Mouse (Mus musculus): ENCODE results near the gene Mad1l1. TPM values are rescaled to one million over a fixed set of nuclear protein-coding genes. Genes with fewer than 3 reads are reported as not detected.
"Not testable (repeated sequence)": the region's sequence is repeated elsewhere in the genome, so short reads cannot be mapped to it uniquely, and the experiment has no call there.

Gene Mad1l1
- 11.2 and 11.8 TPM in 2 replicates for total RNA-seq (2015)
- 63.1 and 65.3 TPM in 2 replicates for total RNA-seq (2017)

GRCm38 (mm10) chr5:140321042-140321755 is at the start of gene Mad1l1, which contains the start of gene Nudt1:
Mad1l1 (minus strand) TSS chr5:140321552.
Nudt1 (plus strand) TSS chr5:140321656.
- ATAC-seq (replicated peaks; ENCODE audit: poor library complexity), result peak; percentile 88

DNA sequence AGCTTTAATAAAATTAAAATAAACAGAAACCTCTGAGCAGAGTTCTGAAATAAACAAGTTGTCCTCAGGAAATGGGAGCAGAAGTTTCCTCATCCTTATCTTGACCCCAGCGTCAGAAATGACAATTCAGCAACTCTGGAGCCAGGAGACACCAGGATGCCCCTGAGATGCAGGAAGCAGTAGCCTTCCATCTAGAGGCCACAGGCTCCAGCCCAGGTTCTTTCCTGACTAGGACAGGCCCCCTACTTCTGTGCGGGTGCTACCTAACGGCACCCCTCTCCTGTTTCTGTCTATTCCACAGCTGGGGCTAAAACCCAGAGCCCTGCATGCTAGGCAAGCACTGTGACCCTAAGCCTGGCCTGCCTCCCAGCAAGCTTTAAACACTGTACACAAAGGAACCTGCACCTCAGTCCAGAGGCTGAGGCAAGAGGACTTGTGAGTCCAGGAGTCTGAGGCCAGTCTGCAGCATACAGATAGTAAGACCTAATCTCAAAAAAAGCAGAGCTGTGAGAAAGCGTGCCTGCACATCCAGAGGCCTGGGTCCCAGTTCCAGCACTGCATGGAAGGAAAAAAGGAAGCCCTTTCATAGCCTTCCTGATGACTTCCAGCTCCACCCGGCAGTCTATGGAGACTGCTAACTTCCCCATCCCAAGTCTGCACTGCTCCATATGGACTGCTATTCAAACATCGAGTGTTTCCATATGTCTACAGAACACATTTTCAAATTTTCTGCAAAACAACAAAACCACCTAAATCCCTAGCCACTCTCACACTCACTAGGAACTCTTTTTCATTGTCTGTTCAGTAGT is 49.3 kb upstream of the Mad1l1 start:
- peak; percentile 37; the same call in 1 of the 2 replicates for ATAC-seq (replicated peaks; ENCODE audit: poor library complexity)

GRCm38 (mm10) chr5:140369466-140369865 is 48.1 kb upstream of the Mad1l1 start:
- ATAC-seq (replicated peaks; ENCODE audit: poor library complexity), result no peak

DNA sequence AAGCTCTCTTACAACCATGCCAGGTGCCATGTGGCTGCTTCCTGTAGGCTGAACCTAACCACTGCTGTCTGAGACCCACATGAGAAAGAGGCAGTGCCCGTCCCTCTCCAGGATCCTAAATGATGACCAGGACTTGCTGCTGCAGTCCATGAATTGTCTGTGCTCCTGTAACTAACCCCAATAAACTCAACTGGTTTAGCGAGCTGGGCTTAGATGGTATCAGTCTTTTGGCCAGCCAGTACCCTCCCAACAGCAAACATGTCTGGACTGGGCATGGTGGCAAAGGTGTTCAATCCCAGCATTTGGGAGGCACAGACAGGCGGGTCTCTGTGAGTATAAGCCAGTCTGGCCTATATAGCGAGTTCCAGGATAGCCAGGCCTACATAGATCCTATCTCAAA is 47.6 kb upstream of the Mad1l1 start:
- ATAC-seq (replicated peaks; ENCODE audit: poor library complexity), result no peak

- not testable (repeated sequence) for ATAC-seq (replicated peaks; ENCODE audit: poor library complexity)
These were observed 46.8 kb upstream of the Mad1l1 start for GRCm38 (mm10) chr5:140368126-140368525.

- no peak for ATAC-seq (replicated peaks; ENCODE audit: poor library complexity)
These were observed 43.1 kb upstream of the Mad1l1 start for GRCm38 (mm10) chr5:140364415-140364814.

DNA sequence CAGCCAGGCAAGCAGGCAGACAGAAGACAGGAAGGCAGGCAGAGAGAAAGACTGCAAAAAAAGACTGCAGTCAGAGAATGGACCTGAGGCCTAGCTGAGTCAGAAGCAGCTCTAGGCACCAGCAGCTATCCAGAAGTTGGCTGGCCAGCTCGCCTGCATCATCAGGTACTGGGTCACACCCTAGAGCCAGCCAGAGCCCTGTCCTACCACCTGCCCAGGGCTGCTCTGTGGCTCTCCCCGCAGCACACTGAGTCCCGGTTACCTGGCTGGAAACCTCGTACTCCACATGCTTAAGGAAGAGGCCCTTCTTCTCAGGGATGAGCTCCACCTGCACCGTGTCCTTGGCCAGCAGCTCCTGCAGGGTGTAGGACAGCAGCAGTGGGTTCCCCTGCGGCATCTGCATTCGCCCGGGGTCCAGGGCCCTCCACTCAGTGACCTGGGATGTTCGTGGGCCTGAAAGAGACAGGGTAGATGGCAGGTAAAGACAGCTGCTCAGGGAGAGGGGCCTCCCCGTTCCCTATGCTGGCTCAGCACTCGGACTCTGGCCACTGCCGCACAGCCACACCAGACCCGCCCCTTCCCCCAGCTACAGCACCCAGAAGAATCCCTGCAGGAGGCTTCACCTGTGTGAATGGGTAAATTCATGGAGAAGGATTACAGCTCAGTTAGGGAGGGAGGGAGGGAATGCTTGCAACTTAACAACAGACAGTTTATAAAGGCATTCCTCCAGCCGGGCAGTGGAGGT is 38.8 kb upstream of the Mad1l1 start:
- no peak for ATAC-seq (replicated peaks; ENCODE audit: poor library complexity)

DNA sequence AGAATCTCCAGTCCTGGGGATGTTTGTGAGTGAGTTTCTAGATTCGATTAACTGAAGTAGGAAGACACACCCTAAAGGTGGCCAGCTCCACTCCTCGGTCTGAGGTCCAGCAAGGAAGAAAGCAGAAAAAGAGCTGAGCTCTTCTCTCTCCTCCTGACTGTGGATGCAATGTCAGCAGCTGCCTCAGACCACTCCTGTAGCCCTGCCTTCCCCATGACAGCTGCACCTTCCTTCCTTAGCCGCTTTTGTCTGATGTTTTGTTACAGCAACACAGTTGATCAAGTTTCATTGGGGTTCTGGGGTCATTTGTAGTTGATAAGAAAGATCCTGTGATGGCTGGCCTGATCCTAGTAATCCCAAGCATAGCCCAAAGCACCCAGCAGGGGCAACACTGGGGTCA is 36.1 kb upstream of the Mad1l1 start:
- no peak for ATAC-seq (replicated peaks; ENCODE audit: poor library complexity)

DNA sequence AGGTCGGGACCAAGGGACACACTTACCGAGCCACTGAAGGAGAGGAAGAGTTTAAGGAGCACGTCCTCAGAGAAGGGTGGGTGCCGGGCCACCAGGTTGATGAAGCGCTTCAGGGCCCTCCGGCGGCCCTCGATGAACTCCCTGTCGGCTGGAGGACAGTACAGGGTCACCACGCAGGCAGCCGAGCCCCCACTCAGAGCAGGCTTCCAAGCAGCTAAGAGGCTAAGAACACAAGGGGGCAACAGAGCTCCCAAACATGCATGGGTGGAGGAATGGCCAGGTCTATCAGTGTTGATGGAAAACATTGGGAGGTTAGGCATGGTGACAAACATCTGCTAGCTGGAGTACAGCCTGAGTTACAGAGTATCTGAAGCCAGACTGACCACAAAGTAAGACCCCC is 34.6 kb upstream of the Mad1l1 start:
- ATAC-seq (replicated peaks; ENCODE audit: poor library complexity), result no peak

DNA sequence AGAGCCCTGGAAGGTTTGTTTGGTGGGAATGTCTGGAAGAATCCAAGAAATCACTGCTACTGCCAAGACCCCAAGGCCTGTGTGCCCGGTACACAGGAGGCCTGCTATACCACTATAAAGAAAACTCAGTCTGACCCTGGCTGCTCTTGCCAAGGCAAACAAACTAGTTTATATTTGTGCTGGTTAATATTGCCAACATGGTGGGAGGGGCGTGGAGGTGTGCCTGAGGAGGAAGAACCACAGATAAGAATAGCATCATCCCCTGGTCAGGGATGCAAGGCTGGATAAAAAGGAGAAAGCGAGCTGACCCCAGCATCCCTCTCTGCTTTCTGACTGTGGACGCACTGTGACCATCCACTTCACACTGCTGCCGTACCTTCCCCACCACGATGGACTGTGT is 31.0 kb upstream of the Mad1l1 start:
- ATAC-seq (replicated peaks; ENCODE audit: poor library complexity), result no peak

- ATAC-seq (replicated peaks; ENCODE audit: poor library complexity), result no peak
These were observed 29.6 kb upstream of the Mad1l1 start for GRCm38 (mm10) chr5:140350731-140351497.

DNA sequence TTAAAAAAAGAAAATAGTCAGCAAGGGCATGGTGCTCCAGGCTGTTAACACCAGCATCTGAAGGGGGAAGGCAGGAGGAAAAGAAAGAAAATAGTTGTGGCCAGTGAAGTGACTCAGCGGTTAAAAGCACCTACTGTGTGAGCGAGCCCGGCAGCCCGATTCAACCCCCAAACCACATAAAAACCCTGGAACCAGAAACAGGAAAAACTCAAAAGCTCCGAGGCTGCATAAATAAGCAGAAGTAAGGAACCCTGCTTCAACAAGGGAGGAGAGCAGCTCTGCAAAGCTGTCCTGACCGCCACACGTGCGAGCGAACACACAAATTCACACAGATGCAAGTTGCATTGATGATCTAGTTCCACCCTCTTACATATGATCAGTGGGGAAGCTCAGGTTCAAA is 28.5 kb upstream of the Mad1l1 start:
- ATAC-seq (replicated peaks; ENCODE audit: poor library complexity), result peak; percentile 63

GRCm38 (mm10) chr5:140346050-140346449 is 24.7 kb upstream of the Mad1l1 start:
- ATAC-seq (replicated peaks; ENCODE audit: poor library complexity), result no peak

- no peak for ATAC-seq (replicated peaks; ENCODE audit: poor library complexity)
These were observed 23.9 kb upstream of the Mad1l1 start for GRCm38 (mm10) chr5:140345244-140345643.

- no peak for ATAC-seq (replicated peaks; ENCODE audit: poor library complexity)
These were observed 21.5 kb upstream of the Mad1l1 start for GRCm38 (mm10) chr5:140342880-140343279.

GRCm38 (mm10) chr5:140339836-140340235 is 18.5 kb upstream of the Mad1l1 start:
- ATAC-seq (replicated peaks; ENCODE audit: poor library complexity), result no peak

DNA sequence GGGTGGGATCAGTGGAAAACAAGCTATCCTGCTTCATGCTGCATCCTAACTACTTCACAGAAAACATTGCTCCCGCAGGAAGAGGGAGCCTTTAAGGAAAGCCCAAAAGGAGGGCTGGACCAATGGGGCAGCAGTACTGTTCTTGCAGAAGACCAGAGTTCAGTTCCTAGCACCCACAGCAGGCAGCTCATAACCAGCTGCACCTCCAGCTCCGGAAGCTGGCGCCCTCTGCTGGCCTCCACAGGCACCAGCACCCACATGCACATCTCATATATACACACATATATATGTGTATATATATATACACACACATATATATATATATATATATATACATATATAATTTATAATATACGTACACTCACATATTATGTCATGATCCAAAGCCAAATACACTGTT is 17.4 kb upstream of the Mad1l1 start:
- ATAC-seq (replicated peaks; ENCODE audit: poor library complexity), result no peak

- ATAC-seq (replicated peaks; ENCODE audit: poor library complexity), result peak; percentile 33; the same call in 1 of the 2 replicates
These were observed 15.3 kb upstream of the Mad1l1 start for GRCm38 (mm10) chr5:140336680-140337079.

DNA sequence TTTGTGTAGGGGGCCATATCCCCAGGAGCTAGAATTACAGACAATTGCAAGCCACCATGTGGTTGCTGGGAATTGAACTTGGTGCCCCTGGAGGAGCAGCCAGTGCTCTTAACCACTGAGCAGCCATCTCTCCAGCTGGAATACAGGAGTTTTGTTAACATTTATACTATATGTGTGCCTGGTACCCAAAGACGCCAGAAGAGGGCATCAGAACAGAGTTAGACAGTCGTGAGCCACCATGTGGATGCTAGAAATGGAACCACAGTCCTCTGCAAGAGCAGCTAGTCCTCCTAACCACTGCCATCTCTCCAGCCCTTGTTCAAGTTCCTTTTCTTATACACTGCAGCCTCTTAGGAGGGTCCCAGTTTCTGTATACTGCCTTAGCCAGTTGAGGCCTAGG is 12.3 kb upstream of the Mad1l1 start:
- ATAC-seq (replicated peaks; ENCODE audit: poor library complexity), result peak; percentile 51

DNA sequence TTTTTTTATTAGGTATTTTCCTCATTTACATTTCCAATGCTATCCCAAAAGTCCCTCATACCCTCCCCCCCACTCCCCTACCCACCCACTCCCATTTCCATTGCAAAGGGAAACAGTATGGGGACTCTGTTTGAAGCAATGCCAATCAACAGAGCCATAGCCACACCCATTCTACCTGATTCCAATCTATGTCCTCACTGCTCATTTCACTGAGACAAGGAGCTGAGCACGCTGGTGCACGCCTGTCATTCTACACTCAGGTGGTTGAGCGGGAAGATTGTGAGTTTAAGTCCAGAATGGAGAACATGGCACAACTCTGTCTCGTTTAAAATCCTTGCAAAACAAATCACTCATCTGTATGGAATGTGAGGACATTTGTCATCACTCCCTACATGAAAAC is 11.2 kb upstream of the Mad1l1 start:
- 0 out of 2 replicates have a peak, but pooled peaks have one; percentile 15 for ATAC-seq (replicated peaks; ENCODE audit: poor library complexity)

Measured in megakaryocyte progenitor cell, adult 5-6 weeks (primary cell).